Mouse (Mus musculus) brain, adult 2 months (tissue): ENCODE measurements around the gene Bcl2l14.

Source experiments
- DNase-seq: peaks from one replicate; pipeline ENCODE4 v3.0.0; 2011; ENCODE audit warnings: low read depth, low spot score

The Bcl2l14 gene

GRCm38 (mm10) chr6:134402914-134403683, 7.0 kb downstream of the Bcl2l14 start:
- peak; percentile 77 for DNase-seq

GRCm38 (mm10) chr6:134403684-134404070, 7.6 kb downstream of the Bcl2l14 start:
- no peak for DNase-seq

- DNase-seq = no peak
These were observed 11.1 kb downstream of the Bcl2l14 start for GRCm38 (mm10) chr6:134407226-134407625.

GRCm38 (mm10) chr6:134413706-134414531, 17.8 kb downstream of the Bcl2l14 start:
- no peak for DNase-seq

- no peak for DNase-seq
These were observed 18.4 kb downstream of the Bcl2l14 start for GRCm38 (mm10) chr6:134414532-134414883.

GRCm38 (mm10) chr6:134416556-134417105, 20.5 kb downstream of the Bcl2l14 start:
- DNase-seq = no peak

GRCm38 (mm10) chr6:134417886-134418285, 21.8 kb downstream of the Bcl2l14 start:
- DNase-seq = no peak

GRCm38 (mm10) chr6:134420375-134420774, 24.3 kb downstream of the Bcl2l14 start:
- no peak for DNase-seq

- DNase-seq = no peak
These were observed 25.8 kb downstream of the Bcl2l14 start for GRCm38 (mm10) chr6:134421921-134422320.

- peak; percentile 87 for DNase-seq
These were observed 29.1 kb downstream of the Bcl2l14 start for GRCm38 (mm10) chr6:134425216-134425717.

GRCm38 (mm10) chr6:134427165-134427564, 31.0 kb downstream of the Bcl2l14 start:
- DNase-seq = no peak

GRCm38 (mm10) chr6:134428455-134428854, 32.3 kb downstream of the Bcl2l14 start:
- DNase-seq = no peak

GRCm38 (mm10) chr6:134430161-134430799, 34.2 kb downstream of the Bcl2l14 start:
- peak; percentile 48 for DNase-seq

GRCm38 (mm10) chr6:134431583-134431982, 35.5 kb downstream of the Bcl2l14 start:
- no peak for DNase-seq

GRCm38 (mm10) chr6:134433281-134433680, 37.2 kb downstream of the Bcl2l14 start:
- no peak for DNase-seq

GRCm38 (mm10) chr6:134434044-134434443, 37.9 kb downstream of the Bcl2l14 start:
- DNase-seq = no peak

- no peak for DNase-seq
These were observed 38.8 kb downstream of the Bcl2l14 start for GRCm38 (mm10) chr6:134434866-134435390.

- DNase-seq = no peak
These were observed 40.8 kb downstream of the Bcl2l14 start for GRCm38 (mm10) chr6:134436955-134437354.

- peak; percentile 87 for DNase-seq
These were observed 43.4 kb downstream of the Bcl2l14 start for GRCm38 (mm10) chr6:134439401-134440021.

- DNase-seq = no peak
These were observed 43.9 kb downstream of the Bcl2l14 start for GRCm38 (mm10) chr6:134440023-134440422.

- DNase-seq = no peak
These were observed 45.6 kb downstream of the Bcl2l14 start for GRCm38 (mm10) chr6:134441716-134442115.
